Mouse (Mus musculus): ENCODE data around the gene Ap1s2.

DNA sequence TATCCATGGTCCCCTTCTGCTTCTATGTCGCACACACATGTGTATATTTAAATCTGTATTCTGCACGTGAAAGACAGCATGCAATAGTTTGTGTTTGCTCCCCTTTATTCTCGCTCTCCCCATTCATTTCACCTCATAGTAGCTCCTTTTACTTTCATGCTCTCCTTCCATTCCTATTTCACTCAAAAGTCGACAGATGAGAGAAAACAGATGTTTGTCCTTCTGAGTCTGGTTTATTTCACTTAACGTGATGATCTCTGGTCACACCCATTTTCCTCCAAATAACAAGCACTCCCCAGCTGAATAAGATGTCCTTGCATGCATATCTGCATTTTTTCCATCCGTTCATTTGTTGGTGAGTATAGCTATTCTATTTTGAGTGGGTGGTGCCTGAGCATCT, 29.8 kb upstream of the Ap1s2 start:
- TF ChIP-seq GATA1 (IDR thresholded peaks at IDR 0.05; ENCODE audit: borderline replicate concordance, low read length): no peak
- no peak for TF ChIP-seq FLI1 (IDR thresholded peaks at IDR 0.05; ENCODE audit: low read length)
